Mouse (Mus musculus): Measurements from ENCODE around the gene Enpp7. TPM values are rescaled to one million over a fixed set of nuclear protein-coding genes. Genes with fewer than 3 reads are reported as not detected.

Gene Enpp7
- total and polyA plus RNA-seq, 2 experiments from 2014 or later = not detected

DNA sequence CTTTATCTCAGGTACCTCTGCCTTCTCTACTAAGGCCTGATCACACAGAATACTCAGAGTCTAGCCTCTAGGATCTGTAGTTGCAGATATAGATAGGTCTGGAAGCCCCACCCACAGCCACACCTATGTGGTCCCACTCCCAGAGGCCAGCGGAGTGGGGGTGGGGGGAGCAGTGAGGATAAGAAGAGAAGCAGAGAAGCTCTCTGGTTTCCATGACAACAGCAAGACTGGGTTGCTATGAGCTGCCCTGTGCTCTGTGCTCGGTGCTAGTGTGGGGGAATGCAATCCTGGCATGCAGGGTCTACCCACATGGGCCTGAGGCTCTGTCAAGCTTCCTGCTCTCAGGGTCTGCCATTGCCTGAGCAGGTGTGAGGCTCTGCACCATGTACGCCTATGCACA lies 27.3 kb upstream of the Enpp7 start:
- Histone ChIP-seq H3K27ac (no peak overlapping the region), H3K4me1 (ENCODE audit: insufficient read depth, low read length) (peaks cover 19% of the 10 kb centered on the region; the same call in 1 of the 2 replicates), H3K4me3 (ENCODE audit: low read length) (no peak overlapping the region), H3K27me3 (ENCODE audit: insufficient read depth, low read length) (no peaks in the 10 kb centered on the region), H3K9ac (replicated peaks; ENCODE audit: low read length) (no peak overlapping the region), H3K9me3 (ENCODE audit: low read length) (no peaks in the 10 kb centered on the region), H3K36me3 (ENCODE audit: insufficient read depth, low read length) (no peaks in the 10 kb centered on the region), H3K4me2 (ENCODE audit: low read depth, low read length) (no peak overlapping the region)
- WGBS = 35% methylated on average over 3 of the region's 3 CpGs
- peak; percentile 28; the same call in 1 of the 2 replicates for ATAC-seq
- DNase-seq (ENCODE audit: low spot score) = peak; percentile 60
- TF ChIP-seq CTCF (IDR thresholded peaks at IDR 0.05; ENCODE audit: low read depth) = no peak

DNA sequence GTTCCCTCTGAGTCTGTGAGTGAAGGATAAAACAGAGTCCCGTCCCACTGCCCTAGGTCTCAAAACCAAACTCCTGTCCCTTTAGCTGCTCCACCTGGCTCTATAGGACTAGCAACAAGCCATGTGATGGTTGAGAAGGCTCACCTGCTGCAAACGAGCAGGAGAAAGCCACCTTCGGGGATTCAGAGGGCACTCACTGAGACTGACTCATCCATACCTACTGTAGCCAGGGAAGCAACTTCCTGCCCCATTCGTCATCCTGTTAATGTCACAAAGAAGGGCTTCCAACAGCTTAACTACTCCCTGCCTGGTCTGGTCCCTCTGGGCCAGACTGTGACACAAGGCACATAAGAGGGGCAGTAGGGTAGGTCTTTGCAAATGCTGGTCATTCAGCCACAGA lies 25.5 kb upstream of the Enpp7 start:
- whole genome bisulfite sequencing = 60% methylated on average over 4 of the region's 4 CpGs
- Histone ChIP-seq H3K4me2 (ENCODE audit: low read depth, low read length) (no peak overlapping the region), H3K9me3 (ENCODE audit: low read length) (no peaks in the 10 kb centered on the region), H3K4me3 (ENCODE audit: low read length) (no peak overlapping the region), H3K4me1 (ENCODE audit: insufficient read depth, low read length) (peaks cover 12% of the 10 kb centered on the region; the same call in 1 of the 2 replicates), H3K36me3 (ENCODE audit: insufficient read depth, low read length) (no peaks in the 10 kb centered on the region), H3K27ac (no peak overlapping the region), H3K27me3 (ENCODE audit: insufficient read depth, low read length) (no peaks in the 10 kb centered on the region), H3K9ac (replicated peaks; ENCODE audit: low read length) (no peak overlapping the region)
- DNase-seq (ENCODE audit: low spot score) (no peak), ATAC-seq (no peak)
- TF ChIP-seq CTCF (IDR thresholded peaks at IDR 0.05; ENCODE audit: low read depth) = no peak

DNA sequence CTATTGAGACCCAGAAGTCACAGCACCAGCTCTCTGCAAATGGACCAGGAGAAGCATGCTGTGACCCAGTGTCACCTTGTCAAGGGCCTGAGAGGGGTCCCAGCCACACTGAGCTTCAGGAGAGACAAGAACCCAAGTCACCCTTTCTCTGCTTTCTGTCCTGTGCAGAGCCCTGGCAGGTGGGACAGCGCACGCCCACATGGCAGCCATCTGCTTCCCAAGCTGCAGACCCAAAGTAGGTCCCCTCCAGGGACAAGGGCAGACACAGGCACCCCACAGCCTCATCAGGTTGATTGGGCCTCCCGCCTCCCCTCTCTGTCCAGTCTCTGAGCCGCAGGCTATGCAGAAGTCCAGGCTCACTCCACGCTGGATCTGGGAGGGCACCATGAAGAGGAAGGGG lies 24.1 kb upstream of the Enpp7 start:
- TF ChIP-seq CTCF (IDR thresholded peaks at IDR 0.05; ENCODE audit: low read depth) = no peak
- Histone ChIP-seq H3K36me3 (ENCODE audit: insufficient read depth, low read length) (no peaks in the 10 kb centered on the region), H3K9me3 (ENCODE audit: low read length) (no peaks in the 10 kb centered on the region), H3K4me2 (ENCODE audit: low read depth, low read length) (no peak overlapping the region), H3K4me3 (ENCODE audit: low read length) (no peak overlapping the region), H3K9ac (replicated peaks; ENCODE audit: low read length) (no peak overlapping the region), H3K27ac (no peak overlapping the region), H3K4me1 (ENCODE audit: insufficient read depth, low read length) (peaks cover 10% of the 10 kb centered on the region; the same call in 1 of the 2 replicates), H3K27me3 (ENCODE audit: insufficient read depth, low read length) (no peaks in the 10 kb centered on the region)
- ATAC-seq (no peak), DNase-seq (ENCODE audit: low spot score) (no peak)
- 61% methylated on average over 5 of the region's 5 CpGs for WGBS

DNA sequence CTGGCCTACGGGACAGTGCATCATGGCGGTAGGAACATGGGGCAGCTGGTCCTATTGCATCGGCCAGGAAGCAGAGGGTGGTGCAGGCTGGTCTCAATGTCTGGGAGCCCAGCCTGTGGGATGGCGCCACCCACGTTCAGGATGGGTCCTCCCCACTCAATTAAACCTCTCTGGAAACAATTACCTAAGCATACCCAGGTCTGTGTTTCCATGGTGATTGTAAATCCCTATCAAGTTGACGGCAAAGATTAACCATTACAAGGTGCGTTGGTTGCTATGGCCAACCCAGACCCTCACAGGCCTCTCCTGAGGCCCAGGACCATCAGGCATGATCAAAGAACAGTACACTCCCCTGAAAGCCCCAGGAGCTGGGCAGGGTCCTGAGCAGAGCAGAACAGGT lies 22.9 kb upstream of the Enpp7 start:
- no peaks in the 10 kb centered on the region for H3K36me3 ChIP-seq (ENCODE audit: insufficient read depth, low read length)

DNA sequence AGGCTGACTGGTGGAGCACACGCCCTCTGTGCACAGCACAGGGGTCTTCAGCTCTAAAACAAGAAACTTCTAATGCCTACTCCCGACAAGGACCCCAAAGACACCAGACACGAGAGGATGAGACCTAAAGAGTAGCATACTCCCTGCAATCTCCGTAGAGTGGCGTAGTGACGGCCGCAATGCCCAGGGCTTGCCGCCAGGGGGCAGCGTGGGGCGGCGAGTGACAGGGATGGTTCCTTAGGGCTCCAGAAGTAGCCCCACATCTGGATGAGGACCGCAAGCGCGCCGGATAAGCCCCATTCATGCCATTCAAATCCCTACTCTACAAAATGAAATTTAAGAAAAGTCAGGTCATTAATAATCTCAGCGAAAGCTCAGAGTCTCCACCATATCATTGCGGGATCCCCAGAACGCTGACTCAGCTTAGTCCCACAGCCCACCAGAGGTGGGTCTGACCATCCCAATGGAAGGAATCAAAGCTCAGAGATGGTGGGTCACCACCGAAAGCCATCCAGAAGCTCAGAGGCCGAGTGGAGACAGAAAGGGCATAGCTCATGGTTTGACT lies 16.4 kb upstream of the Enpp7 start:
- DNase-seq (ENCODE audit: low spot score) = peak; percentile 49
- no peaks in the 10 kb centered on the region for H3K9me3 ChIP-seq (ENCODE audit: low read length)
- ATAC-seq = no peak
- no peak overlapping the region for H3K4me3 ChIP-seq (ENCODE audit: low read length)
- H3K27me3 ChIP-seq (ENCODE audit: insufficient read depth, low read length) = no peaks in the 10 kb centered on the region
- no peak overlapping the region for H3K27ac ChIP-seq
- peak; percentile 90 for TF ChIP-seq CTCF (IDR thresholded peaks at IDR 0.05; ENCODE audit: low read depth)
- no peak overlapping the region for H3K4me2 ChIP-seq (ENCODE audit: low read depth, low read length)
- H3K9ac ChIP-seq (replicated peaks; ENCODE audit: low read length) = no peak overlapping the region
- no peaks in the 10 kb centered on the region for H3K36me3 ChIP-seq (ENCODE audit: insufficient read depth, low read length)
- WGBS = 40% methylated on average over 20 of the region's 20 CpGs
- H3K4me1 ChIP-seq (ENCODE audit: insufficient read depth, low read length) = 0 out of 2 replicates have a peak, but pooled peaks cover 6% of the 10 kb centered on the region

More for the DNA sequence above, 22.9 kb upstream of the Enpp7 start:
- no peak for TF ChIP-seq CTCF (IDR thresholded peaks at IDR 0.05; ENCODE audit: low read depth)
- WGBS = 53% methylated on average over 7 of the region's 7 CpGs
- peaks cover 10% of the 10 kb centered on the region; the same call in 1 of the 2 replicates for H3K4me1 ChIP-seq (ENCODE audit: insufficient read depth, low read length)
- H3K4me3 ChIP-seq (ENCODE audit: low read length) = no peak overlapping the region
- DNase-seq (ENCODE audit: low spot score) (no peak), ATAC-seq (no peak)
- no peak overlapping the region for H3K9ac ChIP-seq (replicated peaks; ENCODE audit: low read length)
- H3K27me3 ChIP-seq (ENCODE audit: insufficient read depth, low read length) = no peaks in the 10 kb centered on the region
- no peak overlapping the region for H3K27ac ChIP-seq
- H3K4me2 ChIP-seq (ENCODE audit: low read depth, low read length) = no peak overlapping the region
- H3K9me3 ChIP-seq (ENCODE audit: low read length) = no peaks in the 10 kb centered on the region

DNA sequence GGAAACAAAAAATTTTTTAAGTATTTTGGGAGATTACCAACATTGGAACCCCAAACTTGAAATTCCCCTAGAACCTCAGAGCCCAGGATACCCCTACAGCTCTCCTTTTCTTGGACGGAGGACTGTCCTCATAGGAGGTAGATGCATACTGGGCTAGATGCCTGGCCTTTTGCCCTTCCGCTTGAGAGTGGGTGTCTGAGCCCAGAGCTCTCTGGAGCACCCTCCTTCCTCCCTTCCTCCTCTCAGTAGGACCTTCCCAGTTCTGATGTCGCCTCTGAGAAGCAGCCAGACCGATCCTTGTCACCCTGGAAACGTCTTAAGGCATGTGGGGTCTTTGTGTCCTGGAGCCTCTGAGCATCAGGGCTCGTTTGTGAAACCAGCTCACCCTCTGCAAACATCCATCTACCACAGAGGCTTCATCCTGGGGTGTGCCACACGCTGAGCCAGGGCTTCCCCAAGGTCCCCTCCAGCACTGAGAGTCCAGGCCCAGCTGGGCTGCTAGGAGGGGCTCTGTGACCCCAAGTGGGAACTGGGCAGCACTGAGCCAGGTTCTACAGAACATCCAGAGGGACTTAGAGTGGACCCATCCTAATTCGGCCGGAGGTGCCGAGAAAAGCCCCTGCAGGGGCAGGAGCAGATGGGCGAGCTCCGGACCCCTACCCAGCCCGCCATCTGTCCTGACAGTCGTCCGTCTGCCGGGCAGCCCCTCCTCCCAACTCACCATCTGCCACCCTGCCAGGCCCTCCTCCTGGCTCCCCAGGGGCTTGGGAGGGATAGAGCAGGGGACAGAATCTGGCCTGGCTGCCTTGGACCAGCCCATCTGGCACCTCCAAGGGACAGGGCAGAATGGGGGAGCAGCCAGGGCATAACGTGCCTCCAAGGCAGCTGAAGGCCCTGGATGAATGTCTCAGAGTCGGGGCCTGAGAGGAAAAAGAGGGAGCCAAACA lies 15.3 kb upstream of the Enpp7 start:
- peak overlapping the region; percentile 23; the same call in 1 of the 2 replicates for H3K27ac ChIP-seq
- peak; percentile 70 for ATAC-seq
- 28% methylated on average over 18 of the region's 18 CpGs for WGBS
- H3K9ac ChIP-seq (replicated peaks; ENCODE audit: low read length) = no peak overlapping the region
- H3K4me2 ChIP-seq (ENCODE audit: low read depth, low read length) = no peak overlapping the region
- no peak for TF ChIP-seq CTCF (IDR thresholded peaks at IDR 0.05; ENCODE audit: low read depth)
- no peaks in the 10 kb centered on the region for H3K9me3 ChIP-seq (ENCODE audit: low read length)
- H3K36me3 ChIP-seq (ENCODE audit: insufficient read depth, low read length) = no peaks in the 10 kb centered on the region
- H3K4me1 ChIP-seq (ENCODE audit: insufficient read depth, low read length) = 0 out of 2 replicates have a peak, but pooled peaks cover 6% of the 10 kb centered on the region
- peak; percentile 80 for DNase-seq (ENCODE audit: low spot score)
- H3K4me3 ChIP-seq (ENCODE audit: low read length) = no peak overlapping the region
- H3K27me3 ChIP-seq (ENCODE audit: insufficient read depth, low read length) = no peaks in the 10 kb centered on the region
